Mouse (Mus musculus) forebrain, embryonic 11.5 days (tissue): Measurements from ENCODE around the gene Tssc4. TPM values are rescaled to one million over a fixed set of nuclear protein-coding genes. Genes with fewer than 3 reads are reported as not detected.

Experiments used
- ATAC-seq: fragments of 200-750 bp; cut with Nextera tagmentation; replicated peaks from 2 replicates; pipeline ENCODE4 v1.8.0; 2017; ENCODE audit warnings: moderate TSS enrichment; ENCODE audit not compliant: low FRiP score
- DNase-seq: peaks from one replicate; pipeline ENCODE4 v3.0.0-alpha.2; 2017; ENCODE audit warnings: low spot score
- H3K27ac ChIP-seq: fragments of 300-500 bp; sonication (generic); 2 replicates; pipeline ENCODE4 v1.5.1; 2014; ENCODE audit warnings: low read depth, low read length
- H3K27me3 ChIP-seq: fragments of 300-500 bp; sonication (generic); 2 replicates; pipeline ENCODE4 v1.6.1; 2014; ENCODE audit warnings: mild to moderate bottlenecking, low read length, mixed read lengths; ENCODE audit not compliant: control insufficient read depth, insufficient read depth
- H3K36me3 ChIP-seq: fragments of 300-500 bp; sonication (generic); 2 replicates; pipeline ENCODE4 v1.6.1; 2014; ENCODE audit warnings: mild to moderate bottlenecking, low read length, moderate library complexity, mixed read lengths; ENCODE audit not compliant: control insufficient read depth, insufficient read depth
- H3K4me1 ChIP-seq: fragments of 300-500 bp; sonication (generic); replicated peaks from 2 replicates; pipeline ENCODE4 v1.6.1; 2014; ENCODE audit warnings: low read length, mixed read lengths; ENCODE audit not compliant: control insufficient read depth, insufficient read depth
- H3K4me2 ChIP-seq: fragments of 300-500 bp; sonication (generic); 2 replicates; pipeline ENCODE4 v1.6.1; 2014; ENCODE audit warnings: low read depth, mild to moderate bottlenecking, low read length, moderate library complexity, mixed read lengths; ENCODE audit not compliant: severe bottlenecking
- H3K4me3 ChIP-seq: fragments of 300-500 bp; sonication (generic); 2 replicates; pipeline ENCODE4 v1.5.1; 2014; ENCODE audit warnings: low read depth, low read length
- H3K9ac ChIP-seq: fragments of 300-500 bp; sonication (generic); 2 replicates; pipeline ENCODE4 v1.6.1; 2014; ENCODE audit warnings: low read length
- H3K9me3 ChIP-seq: fragments of 300-500 bp; sonication (generic); 2 replicates; pipeline ENCODE4 v1.6.1; 2016; ENCODE audit warnings: low read length, mixed read lengths; ENCODE audit not compliant: control insufficient read depth
- WGBS: fragments of 180-500 bp; shearing (Covaris S2); extraction: QIAGEN DNeasy Blood & Tissue Kit; methylation state at CpG from one replicate; pipeline ENCODE4 v1.1.7; 2014; 5-methylcytosine and 5-hydroxymethylcytosine counted together
- polyA plus RNA-seq: library from polyadenylated mRNA; unstranded; fragments of >200 nt; fragmentation: Nextera tagmentation; extraction: Ambion mirVana; gene quantifications from 2 replicates; pipeline ENCODE4 v1.2.1, GENCODE M21; 2014

Tssc4 gene
- polyA plus RNA-seq, 1 experiment from 2014 or later = 73.3 TPM

DNA sequence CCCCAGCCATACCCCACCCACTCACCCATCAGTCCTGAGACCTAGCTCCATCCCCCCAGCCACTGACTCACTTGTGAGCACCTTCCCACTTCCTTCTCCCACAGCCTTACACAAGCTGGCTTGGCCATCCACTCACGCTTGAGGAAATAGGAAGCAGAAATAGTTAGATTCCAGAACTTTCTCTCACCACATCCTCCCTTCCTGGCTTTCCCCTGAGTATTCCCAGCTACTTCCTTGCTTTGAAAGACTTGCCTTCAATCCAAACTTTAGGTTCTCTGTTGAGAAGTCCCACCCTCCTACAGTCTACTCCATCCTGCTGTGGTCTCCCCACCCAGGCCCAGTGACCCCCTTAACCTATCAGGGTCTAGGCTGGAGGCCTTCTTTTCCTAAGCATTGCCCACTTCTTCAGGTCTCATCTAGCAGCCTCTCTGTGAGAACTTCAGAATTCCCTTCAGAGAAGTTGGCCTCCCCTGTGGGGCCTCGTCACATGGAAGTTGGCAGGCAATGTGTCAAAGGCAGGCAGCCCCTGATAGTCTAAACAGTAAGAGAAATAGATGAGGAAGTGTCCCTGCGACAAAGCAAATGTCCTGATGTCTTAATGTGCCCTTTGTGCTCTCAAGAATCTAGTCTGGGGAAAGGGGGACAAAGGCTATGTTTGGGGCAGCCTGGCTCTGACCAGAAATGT lies 27.8 kb upstream of the Tssc4 start:
- no peak for ATAC-seq
- Histone ChIP-seq H3K27ac (no peak overlapping the region), H3K36me3 (no peaks in the 10 kb centered on the region), H3K9ac (no peak overlapping the region), H3K27me3 (no peaks in the 10 kb centered on the region), H3K4me2 (no peak overlapping the region), H3K4me3 (no peak overlapping the region), H3K9me3 (no peaks in the 10 kb centered on the region), H3K4me1 (no peaks in the 10 kb centered on the region)
- WGBS = 90% methylated on average over 3 of the region's 3 CpGs
- no peak for DNase-seq

DNA sequence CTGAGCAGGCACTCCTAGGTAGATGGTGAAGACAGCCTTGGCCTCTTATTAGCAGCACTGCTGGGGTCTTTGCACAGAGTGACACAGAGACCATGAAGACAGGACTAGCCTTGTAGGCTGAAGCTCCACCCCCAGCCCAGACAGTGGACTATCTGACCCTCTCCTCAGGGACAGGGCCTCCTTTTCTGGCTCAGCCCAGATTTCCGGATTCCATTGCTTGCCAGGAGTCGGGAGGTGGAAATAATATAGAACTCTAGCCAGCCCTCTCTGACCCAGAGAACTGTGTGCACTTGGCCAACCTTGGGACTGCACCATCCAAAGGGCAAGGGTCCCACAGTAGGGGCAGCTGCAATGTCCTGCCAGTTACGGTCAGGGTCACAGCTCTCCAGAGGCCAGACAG lies 27.0 kb upstream of the Tssc4 start:
- ATAC-seq (no peak), DNase-seq (no peak)
- Histone ChIP-seq H3K4me1 (no peaks in the 10 kb centered on the region), H3K9ac (no peak overlapping the region), H3K27me3 (no peaks in the 10 kb centered on the region), H3K4me2 (no peak overlapping the region), H3K27ac (no peak overlapping the region), H3K9me3 (no peaks in the 10 kb centered on the region), H3K4me3 (no peak overlapping the region), H3K36me3 (no peaks in the 10 kb centered on the region)
- WGBS = 74% methylated on average over 3 of the region's 3 CpGs

GRCm38 (mm10) chr7:143042897-143043300 lies 26.1 kb upstream of the Tssc4 start:
- no peak overlapping the region for H3K27ac ChIP-seq
- H3K9me3 ChIP-seq = no peaks in the 10 kb centered on the region
- no peak for ATAC-seq
- H3K27me3 ChIP-seq = no peaks in the 10 kb centered on the region
- H3K4me3 ChIP-seq = no peak overlapping the region
- H3K9ac ChIP-seq = no peak overlapping the region
- H3K4me2 ChIP-seq = no peak overlapping the region
- no peaks in the 10 kb centered on the region for H3K36me3 ChIP-seq
- WGBS = 93% methylated on average over 3 of the region's 3 CpGs
- no peaks in the 10 kb centered on the region for H3K4me1 ChIP-seq
- no peak for DNase-seq

GRCm38 (mm10) chr7:143044049-143044825 lies 24.8 kb upstream of the Tssc4 start:
- Histone ChIP-seq H3K27ac (no peak overlapping the region), H3K4me2 (no peak overlapping the region), H3K9me3 (no peaks in the 10 kb centered on the region), H3K4me1 (no peaks in the 10 kb centered on the region), H3K36me3 (no peaks in the 10 kb centered on the region), H3K27me3 (no peaks in the 10 kb centered on the region), H3K4me3 (no peak overlapping the region), H3K9ac (no peak overlapping the region)
- DNase-seq = no peak
- 92% methylated on average over 2 of the region's 2 CpGs for WGBS
- ATAC-seq = no peak

- Histone ChIP-seq H3K4me1 (no peaks in the 10 kb centered on the region), H3K27ac (no peak overlapping the region), H3K9ac (no peak overlapping the region), H3K4me2 (no peak overlapping the region), H3K27me3 (no peaks in the 10 kb centered on the region), H3K9me3 (no peaks in the 10 kb centered on the region), H3K4me3 (no peak overlapping the region), H3K36me3 (no peaks in the 10 kb centered on the region)
- DNase-seq (no peak), ATAC-seq (no peak)
Measured at GRCm38 (mm10) chr7:143044826-143045206, 24.2 kb upstream of the Tssc4 start.

- Histone ChIP-seq H3K9ac (no peak overlapping the region), H3K4me1 (no peaks in the 10 kb centered on the region)
- no peak for ATAC-seq
Measured at GRCm38 (mm10) chr7:143046358-143046757, 22.7 kb upstream of the Tssc4 start.

GRCm38 (mm10) chr7:143049331-143049730 lies 19.7 kb upstream of the Tssc4 start:
- Histone ChIP-seq H3K27me3 (no peaks in the 10 kb centered on the region), H3K36me3 (no peaks in the 10 kb centered on the region), H3K9ac (no peak overlapping the region), H3K4me1 (peaks cover 8% of the 10 kb centered on the region; the same call in 1 of the 2 replicates), H3K9me3 (no peaks in the 10 kb centered on the region), H3K27ac (no peak overlapping the region), H3K4me2 (no peak overlapping the region), H3K4me3 (no peak overlapping the region)
- no peak for ATAC-seq
- 90% methylated on average over 3 of the region's 3 CpGs for WGBS
- DNase-seq = no peak

More at GRCm38 (mm10) chr7:143046358-143046757, 22.7 kb upstream of the Tssc4 start:
- H3K36me3 ChIP-seq = no peaks in the 10 kb centered on the region
- no peak overlapping the region for H3K4me2 ChIP-seq
- H3K27me3 ChIP-seq = no peaks in the 10 kb centered on the region
- no peaks in the 10 kb centered on the region for H3K9me3 ChIP-seq
- no peak for DNase-seq
- WGBS = 84% methylated on average over 7 of the region's 7 CpGs
- no peak overlapping the region for H3K4me3 ChIP-seq
- H3K27ac ChIP-seq = no peak overlapping the region

- Histone ChIP-seq H3K9me3 (no peaks in the 10 kb centered on the region), H3K4me3 (no peak overlapping the region), H3K36me3 (no peaks in the 10 kb centered on the region), H3K27ac (no peak overlapping the region), H3K4me1 (peaks cover 15% of the 10 kb centered on the region), H3K27me3 (no peaks in the 10 kb centered on the region), H3K4me2 (no peak overlapping the region), H3K9ac (no peak overlapping the region)
- ATAC-seq (no peak), DNase-seq (no peak)
- WGBS = 95% methylated on average over 3 of the region's 3 CpGs
Measured at GRCm38 (mm10) chr7:143049841-143050816, 18.9 kb upstream of the Tssc4 start.
